Mouse (Mus musculus) yolk sac, embryonic 10.5 days (tissue): ENCODE measurements around the gene Lta.
"Not testable (repeated sequence)": the region's sequence is repeated elsewhere in the genome, so short reads cannot be mapped to it uniquely, and the experiment has no call there.

Source experiments
- DNase-seq: peaks from one replicate; pipeline ENCODE4 v3.0.0-alpha.2; 2017; ENCODE audit warnings: low spot score

The Lta gene

DNA sequence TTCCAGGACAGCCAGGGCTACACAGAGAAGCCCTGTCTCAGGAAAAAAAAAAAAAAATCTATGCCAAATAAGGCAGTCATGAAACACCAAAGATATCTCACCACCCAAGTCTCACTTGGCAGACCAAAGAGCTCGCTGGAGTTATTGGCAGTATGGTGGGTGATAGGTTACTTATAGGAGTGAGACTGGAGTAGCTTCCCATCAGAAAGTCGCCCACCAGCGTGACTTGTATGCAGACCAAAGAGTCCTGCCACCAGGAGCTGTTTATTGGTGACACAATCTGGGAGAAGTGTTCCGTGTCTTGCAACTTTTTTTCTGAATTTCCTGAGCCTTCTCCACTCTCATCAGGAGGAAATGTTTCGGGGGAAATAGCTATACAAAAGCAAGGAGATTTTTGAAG, 34.5 kb upstream of the Lta start:
- no peak for DNase-seq

DNA sequence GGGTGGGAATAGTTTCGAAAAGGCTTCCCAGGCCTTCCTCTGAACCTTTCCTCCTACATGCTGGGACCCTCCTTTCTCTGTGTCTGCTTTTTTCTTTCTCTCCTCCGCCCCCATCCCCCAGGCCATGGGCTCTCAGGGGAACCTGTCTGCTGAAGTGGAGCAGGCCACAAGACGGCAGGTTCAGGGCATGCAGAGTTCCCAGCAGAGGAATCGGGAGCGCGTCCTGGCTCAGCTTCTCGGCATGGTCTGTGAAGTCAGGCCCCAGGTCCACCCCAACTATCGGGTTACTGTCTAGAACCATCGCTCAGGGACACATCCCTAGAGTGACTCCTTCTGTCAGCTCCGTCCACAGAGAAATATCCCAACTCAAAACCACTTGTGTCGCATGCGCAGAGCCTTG, 32.4 kb upstream of the Lta start:
- DNase-seq: no peak

DNA sequence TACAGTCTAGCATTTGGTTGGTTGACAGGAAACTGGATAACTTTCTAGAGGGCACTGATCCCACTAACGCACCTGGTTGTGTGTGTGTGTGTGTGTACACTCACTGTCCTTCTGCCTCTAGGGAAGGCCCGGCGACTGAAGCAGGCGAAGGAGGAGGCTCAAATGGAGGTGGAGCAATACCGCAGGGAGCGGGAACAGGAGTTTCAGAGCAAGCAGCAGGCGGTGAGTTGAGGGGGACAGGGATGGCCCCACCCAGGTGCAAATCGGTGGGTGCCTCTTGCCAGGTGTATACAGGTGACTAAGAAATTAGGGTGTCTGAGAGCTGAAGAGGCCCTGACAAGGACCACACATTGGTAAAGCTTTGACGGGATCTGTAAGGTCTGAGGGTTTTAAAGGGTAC, 31.8 kb upstream of the Lta start:
- DNase-seq: no peak

DNA sequence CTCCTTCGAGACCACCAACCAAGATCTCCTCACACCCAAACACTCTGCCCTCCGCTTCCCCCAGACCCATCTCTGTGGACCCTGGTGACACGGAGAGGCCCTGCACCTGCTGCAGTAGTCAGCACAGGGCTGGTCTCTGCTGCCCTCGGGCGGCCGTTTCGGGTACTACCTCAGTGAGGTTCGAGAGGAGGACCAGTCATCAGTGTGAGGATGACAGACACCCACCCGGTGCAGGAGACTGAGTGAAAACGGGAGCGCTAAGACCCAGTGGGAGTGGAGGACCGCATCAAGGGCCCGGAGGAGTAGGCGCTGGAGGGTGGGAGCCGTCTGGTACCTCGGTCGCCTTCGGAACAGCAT, 31.2 kb upstream of the Lta start:
- peak; percentile 91 for DNase-seq

- peak; percentile 93 for DNase-seq
Measured at GRCm38 (mm10) chr17:35235614-35236389, 30.7 kb upstream of the Lta start, which contains the start of gene Nfkbil1. Gene Nfkbil1 (minus strand): TSS chr17:35235792.

DNA sequence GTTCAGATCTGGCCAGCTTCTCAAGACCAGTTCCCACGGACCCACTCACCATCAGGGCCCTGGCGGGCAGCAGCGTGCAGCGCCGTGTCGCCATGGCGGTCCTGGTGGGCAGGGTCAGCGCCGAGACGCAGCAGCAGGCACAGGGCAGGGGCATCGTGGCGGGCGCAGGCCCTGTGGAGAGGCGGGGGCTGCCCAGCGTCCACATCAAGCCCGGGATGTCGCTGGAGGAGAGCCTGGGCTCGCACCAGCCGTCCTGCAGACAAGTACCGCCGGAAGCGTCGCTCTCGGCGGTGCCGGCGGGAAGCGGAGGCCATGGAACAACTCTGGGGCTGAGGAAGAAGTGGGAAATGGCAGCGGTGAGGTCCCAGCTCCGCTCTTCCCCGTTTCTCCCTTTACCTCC, 29.8 kb upstream of the Lta start:
- DNase-seq: peak; percentile 57

- DNase-seq: not testable (repeated sequence)
Measured at GRCm38 (mm10) chr17:35234090-35234489, 28.9 kb upstream of the Lta start.

GRCm38 (mm10) chr17:35233114-35233980, 28.2 kb upstream of the Lta start, which contains the start of gene Atp6v1g2:
Gene Atp6v1g2 (plus strand): TSS chr17:35233660.
- no peak for DNase-seq

GRCm38 (mm10) chr17:35232659-35233058, 27.5 kb upstream of the Lta start:
- DNase-seq: no peak

GRCm38 (mm10) chr17:35232043-35232442, 26.9 kb upstream of the Lta start:
- peak; percentile 60 for DNase-seq

DNA sequence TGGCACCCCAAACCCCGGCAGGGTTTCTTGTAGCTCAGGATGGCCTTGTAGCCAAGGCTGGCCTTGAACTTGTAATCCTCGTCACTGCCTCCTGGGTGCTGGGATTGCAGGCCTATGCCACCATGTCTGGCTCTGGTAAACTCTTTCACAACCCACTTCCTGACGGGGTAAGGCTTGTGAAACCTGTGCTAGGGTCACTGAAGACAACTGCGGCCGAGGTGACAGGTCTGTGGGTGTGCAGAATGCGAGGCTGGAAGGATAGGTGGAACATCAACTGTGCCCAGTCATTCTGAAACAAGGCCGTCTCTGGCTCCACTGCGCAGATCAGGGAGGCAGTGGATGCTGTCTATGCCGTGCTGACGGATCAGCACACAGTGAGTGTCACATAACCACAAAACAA, 25.9 kb upstream of the Lta start:
- no peak for DNase-seq

DNA sequence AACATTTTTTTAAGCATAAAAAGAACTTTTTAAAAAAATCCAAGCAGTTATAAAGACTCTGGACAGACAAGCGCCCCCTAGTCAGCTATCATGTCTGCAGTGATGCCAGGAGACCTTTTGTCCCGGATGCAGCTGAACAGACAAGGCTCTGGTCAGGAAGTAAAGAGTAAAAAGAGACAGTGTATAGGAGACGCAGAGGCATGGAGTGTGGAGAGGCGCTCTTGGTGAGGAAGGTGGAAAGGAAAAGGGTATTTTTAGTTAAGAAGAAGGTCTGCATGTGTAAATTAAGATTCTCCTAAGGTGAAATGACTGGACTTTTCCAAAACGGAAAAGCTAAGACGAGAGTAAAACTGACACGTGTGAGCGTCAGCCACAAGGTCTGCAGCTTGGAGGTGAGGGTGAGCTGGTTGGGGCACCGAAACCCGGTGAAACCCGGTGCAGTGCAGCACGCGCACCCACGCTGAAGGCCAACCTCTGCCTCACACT, 21.5 kb upstream of the Lta start:
- DNase-seq: no peak

DNA sequence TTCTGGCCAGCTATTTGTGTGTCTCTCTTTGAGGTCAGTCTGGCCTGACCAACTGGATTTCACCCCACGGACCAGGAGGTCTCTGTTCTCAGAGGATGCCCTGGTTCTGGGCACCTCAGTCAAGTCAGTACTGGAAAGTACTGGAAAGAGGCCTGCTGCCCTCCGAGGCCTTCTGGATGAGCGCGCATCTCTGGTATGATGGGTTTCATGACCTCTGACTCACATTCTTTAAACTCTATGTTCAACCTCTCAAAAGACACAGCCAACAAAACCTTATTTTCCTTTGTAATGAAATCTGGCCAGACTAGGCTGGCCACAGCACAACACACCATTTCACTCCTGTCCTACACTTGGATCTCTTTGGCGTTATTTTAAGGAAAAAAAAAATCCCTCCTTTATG, 20.3 kb upstream of the Lta start:
- DNase-seq: no peak

GRCm38 (mm10) chr17:35224641-35225040, 19.5 kb upstream of the Lta start:
- DNase-seq: no peak

DNA sequence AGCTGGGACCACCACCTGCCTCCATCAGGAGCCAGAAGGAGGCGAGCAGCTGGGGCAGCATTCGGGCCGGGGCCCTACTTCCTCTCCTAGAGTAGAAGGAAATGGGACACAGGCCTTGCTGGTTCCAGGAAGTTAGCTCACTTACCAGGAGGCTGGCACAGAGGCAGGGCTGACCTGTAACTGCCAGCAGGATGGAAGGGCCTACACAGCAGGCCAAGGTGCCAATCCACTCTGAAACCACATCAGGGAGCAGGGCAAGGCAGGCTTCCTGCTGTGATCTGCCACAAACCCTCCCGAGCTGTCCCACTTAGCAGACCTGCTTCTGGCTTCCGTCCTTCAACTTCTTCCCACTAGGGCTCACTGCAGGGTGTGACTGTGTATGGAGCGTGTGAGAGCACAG, 17.1 kb upstream of the Lta start:
- DNase-seq: no peak

GRCm38 (mm10) chr17:35220156-35220952, 15.2 kb upstream of the Lta start, which contains the start of gene Gm16181:
Gene Gm16181 (plus strand): TSS chr17:35220834.
- DNase-seq: no peak

DNA sequence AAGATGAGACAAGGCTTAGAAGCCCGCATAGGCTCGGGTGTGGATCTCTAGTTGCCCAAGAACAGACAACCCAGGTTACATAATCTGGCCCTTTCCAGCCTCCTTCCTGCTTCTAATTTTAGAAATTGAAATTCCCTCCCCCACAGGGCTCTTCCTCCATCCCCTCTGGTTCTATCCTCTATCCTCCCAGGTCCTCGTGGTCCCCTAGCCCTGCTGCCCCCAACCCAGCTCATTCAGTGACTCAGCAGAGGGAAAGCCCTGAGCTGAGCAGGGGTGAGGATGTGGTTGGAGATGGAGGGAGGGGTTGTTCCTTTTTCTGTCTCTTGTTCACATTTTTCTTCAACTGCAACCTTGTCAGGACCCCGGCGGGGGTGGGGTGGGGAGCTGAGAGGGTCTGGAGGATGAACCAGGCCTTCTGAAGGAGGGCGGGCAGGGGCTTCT, 14.5 kb upstream of the Lta start:
- DNase-seq: no peak

- no peak for DNase-seq
Measured at GRCm38 (mm10) chr17:35218516-35219193, 13.5 kb upstream of the Lta start.

DNA sequence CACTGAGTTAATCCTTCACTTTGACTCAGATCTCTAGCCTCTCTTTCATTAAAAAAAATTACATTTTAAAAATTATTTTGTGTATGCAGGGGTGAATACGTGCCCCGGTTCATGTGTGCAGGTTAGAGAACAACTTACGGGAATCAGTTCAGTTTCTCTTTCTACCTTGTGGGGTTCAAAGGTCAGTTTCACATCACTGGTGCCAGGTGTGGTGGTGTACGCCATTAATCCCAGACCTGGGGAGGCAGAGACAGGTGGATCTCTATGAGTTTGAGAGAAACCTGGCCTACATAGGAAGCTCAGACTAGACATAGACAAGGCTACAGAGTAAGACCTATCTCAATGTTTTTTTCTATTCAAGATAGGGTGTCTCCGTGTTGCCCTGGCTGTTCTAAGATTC, 7.9 kb upstream of the Lta start:
- no peak for DNase-seq

DNA sequence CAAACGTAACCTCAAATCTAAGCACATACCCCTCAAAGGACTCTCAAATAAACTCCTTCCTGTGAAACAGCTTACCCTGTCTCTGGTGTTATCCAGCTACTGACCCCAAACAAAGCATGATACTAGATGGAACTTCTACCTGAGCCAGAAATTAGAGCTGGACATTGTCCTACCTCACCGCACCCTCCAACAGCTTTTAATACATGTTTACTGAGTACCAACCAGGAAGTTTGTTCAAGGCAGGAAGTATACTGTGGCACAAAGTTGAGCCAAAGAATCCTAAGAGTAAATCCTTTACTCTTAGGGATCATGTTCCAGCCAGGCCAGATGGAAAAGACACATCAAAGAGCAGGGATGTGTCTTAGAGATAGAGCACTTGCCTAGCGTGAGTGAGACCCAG, 5.4 kb upstream of the Lta start:
- DNase-seq: no peak

DNA sequence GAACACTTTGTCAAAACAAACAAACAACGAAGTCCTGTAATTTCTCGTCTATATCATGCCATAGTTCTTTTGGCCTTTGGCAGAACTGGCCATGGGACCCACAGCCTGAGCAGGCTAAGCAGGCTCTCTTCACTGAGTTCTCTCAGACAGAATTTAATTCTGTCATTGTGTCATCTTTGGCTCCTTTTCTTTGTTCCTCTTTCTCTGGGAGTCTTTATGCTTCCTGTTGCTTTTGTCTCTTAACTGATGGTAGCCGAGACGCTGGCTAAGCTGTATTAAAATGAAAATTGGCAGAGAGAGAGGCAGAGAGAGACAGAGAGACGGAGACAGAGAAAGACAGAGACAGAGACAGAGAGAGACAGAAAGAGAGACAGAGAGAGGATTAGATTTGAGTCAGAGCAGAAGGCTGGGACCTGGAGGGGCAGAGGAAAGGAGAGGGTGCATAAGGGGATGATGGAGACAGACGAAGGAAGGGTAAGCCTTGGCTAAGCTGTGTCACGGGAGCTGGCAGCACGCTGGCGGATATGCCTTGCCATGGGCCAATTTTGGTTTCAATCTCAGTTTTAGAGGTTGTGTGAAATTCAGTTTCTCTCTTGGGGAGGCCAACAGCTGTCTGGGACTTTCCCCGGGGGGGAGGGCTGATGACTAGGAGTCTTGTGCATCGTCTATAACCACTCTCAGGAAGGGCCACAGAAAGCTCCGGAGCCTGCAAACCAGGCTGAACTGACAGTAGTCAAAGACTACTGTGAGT, 4.8 kb upstream of the Lta start:
- DNase-seq: no peak
